Mouse (Mus musculus) brain, embryonic 14.5 days (tissue): Measurements from ENCODE around the gene Cep112.

Source experiments
- CTCF ChIP-seq: fragments of 200-500 bp; IDR thresholded peaks from 2 replicates; pipeline ENCODE4 v1.5.1; 2012; ENCODE audit warnings: inconsistent platforms, mild to moderate bottlenecking, moderate library complexity, borderline replicate concordance; ENCODE audit not compliant: insufficient read depth, insufficient read length; ENCODE audit errors: extremely low read depth
- POLR2A ChIP-seq: fragments of 200-500 bp; IDR thresholded peaks from 2 replicates; pipeline ENCODE4 v1.6.1; 2012; ENCODE audit warnings: mild to moderate bottlenecking, inconsistent platforms, borderline replicate concordance; ENCODE audit not compliant: poor library complexity, insufficient read depth, insufficient read length, severe bottlenecking; ENCODE audit errors: extremely low read depth

- TF ChIP-seq CTCF (no peak), POLR2A (no peak)
Observed at GRCm38 (mm10) chr11:108423221-108423620, 1.8 kb upstream of the Cep112 start.
